Mouse (Mus musculus): Measurements from ENCODE around the gene D1Pas1.

The D1Pas1 gene

DNA sequence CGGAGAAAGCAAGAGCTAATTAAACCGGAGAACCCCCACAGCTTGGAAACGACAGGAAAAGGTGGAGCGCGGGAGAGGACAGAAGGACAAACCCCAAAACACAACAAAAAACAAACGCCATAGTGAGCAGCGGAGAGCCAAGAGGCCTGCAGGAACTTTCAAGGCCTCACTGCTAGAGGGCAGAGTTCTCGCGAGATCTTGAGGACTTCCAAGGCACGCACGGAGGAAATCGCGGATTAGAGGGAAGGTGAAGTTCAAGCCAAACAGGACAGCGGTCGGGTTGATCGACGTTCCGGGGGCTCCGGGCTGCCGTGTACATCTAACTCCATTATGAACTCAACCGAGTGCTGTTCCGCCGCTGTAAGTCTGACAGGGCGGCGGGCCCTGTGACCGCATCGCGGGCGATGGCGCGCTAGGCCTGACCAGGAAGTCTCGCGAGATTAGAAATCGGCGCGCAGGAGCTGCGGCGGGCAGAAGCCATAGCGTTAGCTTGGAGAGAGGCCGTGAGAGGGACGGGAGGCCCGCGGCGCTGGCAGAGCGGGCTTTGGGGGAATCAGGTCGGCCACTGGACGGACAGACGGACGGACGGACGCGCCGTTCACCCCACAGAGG lies at the start of gene D1Pas1:
D1Pas1 (plus strand) TSS at position 216 of the 612 bp plus-strand sequence.
- DNase-seq (ENCODE audit: low read depth, low spot score) = no peak

DNA sequence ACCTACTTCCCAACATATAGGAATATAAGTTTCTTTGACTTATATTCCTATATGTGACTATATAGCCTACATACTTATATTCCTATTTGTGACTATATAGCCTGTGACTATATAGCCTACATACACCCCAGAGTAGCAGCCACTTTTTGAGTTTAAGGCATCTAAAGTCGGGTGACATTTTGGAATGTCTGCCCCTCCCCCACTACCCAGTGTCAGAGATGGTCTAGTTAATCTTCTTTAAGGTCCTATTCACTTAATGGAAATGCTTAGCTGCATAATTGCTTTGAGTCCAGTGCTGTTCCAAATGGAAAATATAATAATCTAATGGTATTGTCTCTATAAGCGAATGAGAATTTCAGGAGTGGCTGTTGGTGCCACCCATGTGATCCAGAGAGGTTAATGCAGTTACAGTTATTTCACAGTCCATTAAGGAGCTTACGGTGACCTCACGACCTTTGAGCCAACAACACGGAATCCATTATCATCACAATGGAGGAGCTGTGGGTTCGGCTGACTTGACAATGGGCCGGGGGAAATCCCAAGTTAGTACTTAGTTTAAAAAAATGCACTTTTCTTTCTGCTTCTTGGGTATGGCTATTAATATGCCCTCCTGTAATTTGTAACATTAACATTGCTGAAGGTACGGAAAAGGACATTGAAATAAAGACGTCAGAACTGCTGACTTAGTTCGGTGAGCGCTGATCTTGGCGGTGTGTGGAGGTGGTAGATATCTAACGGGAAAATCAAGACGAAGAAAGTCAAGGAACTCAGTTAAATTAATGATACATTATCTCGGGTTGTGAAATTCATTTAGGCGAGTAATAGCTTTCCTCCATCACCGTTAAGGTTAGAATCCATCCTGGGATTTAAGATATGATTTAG lies 44.5 kb upstream of the D1Pas1 start:
- peak; percentile 79 for DNase-seq (ENCODE audit: low read depth, low spot score)

- no peak for DNase-seq (ENCODE audit: low read depth, low spot score)
Measured at GRCm38 (mm10) chr1:186924027-186924426, 43.2 kb upstream of the D1Pas1 start.

DNA sequence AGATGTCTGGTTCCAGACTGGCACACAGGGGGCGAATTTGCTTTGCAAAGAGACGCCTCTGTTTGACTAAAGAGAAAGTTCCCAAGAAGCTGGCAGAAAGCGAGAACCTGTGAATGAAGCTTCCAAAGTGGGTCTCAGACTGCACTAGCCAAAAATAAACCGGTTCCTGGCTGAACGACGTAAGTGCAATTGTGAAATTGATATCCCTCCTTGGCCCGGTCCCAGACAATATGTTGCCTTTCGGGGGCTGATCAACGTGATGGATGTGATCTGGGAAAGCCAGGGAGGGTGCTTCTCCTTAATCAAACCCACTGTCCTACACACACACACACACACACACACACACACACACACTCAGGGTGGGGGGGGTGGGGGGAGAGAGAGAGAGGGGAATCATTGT lies 41.8 kb upstream of the D1Pas1 start:
- peak; percentile 41 for DNase-seq (ENCODE audit: low read depth, low spot score)

- DNase-seq (ENCODE audit: low read depth, low spot score) = no peak
Measured at GRCm38 (mm10) chr1:186926316-186926949, 40.8 kb upstream of the D1Pas1 start.

- DNase-seq (ENCODE audit: low read depth, low spot score) = no peak
Measured at GRCm38 (mm10) chr1:186926950-186927316, 40.3 kb upstream of the D1Pas1 start.

GRCm38 (mm10) chr1:186927494-186927893 lies 39.7 kb upstream of the D1Pas1 start:
- no peak for DNase-seq (ENCODE audit: low read depth, low spot score)

DNA sequence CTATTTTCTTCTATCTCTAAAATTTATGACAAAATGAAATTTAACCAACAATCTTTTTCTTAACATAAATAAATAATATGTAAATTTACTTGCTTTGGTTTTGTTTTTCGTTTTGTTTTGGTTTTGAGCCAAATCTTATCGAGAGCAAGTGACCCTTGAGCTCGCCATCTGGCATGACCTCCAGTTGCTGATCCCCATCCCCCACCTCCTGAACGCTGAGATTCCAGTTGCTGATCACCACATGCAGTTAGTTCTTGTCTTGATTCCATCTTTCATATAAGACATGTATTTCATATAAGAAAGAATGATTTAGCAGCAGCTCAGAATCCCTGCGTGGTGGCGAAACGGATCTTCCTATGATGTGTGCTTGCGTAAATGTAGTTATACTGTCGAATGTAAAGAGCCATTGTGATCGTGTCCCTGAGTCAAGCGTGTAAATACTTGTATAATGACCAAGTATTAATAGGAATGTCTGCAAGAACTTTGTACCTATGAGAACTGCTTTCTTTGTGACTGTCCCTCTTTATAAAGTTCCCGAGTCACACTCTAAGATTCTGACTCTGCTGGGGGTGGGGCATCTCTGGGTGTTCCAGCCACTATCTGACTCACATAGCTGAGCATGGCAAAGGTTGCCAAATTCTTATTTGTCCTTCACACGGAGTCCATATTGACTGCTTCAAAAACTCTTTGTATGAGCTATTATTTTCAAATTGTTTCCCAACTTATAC lies 36.9 kb upstream of the D1Pas1 start:
- DNase-seq (ENCODE audit: low read depth, low spot score) = no peak

GRCm38 (mm10) chr1:186930888-186931233 lies 36.4 kb upstream of the D1Pas1 start:
- DNase-seq (ENCODE audit: low read depth, low spot score) = no peak

DNA sequence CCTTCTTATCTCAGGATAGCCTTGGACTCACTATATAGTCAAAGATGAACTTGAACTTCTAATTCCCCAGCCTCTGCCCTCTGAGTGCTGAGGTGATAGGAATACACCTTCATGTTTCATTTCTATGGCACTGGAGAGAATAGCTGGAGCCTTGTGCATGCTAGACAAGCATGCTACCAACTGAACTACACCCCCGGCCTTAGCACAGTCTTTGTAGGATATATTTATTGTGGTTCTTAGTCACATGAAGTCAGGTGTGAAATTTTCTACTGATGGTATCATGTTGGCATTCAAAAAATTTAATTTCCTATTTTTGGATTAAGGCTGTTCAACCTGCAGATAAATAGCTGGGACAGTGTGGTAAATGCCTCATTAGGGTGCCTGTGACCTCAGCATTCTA lies 33.0 kb upstream of the D1Pas1 start:
- no peak for DNase-seq (ENCODE audit: low read depth, low spot score)

DNA sequence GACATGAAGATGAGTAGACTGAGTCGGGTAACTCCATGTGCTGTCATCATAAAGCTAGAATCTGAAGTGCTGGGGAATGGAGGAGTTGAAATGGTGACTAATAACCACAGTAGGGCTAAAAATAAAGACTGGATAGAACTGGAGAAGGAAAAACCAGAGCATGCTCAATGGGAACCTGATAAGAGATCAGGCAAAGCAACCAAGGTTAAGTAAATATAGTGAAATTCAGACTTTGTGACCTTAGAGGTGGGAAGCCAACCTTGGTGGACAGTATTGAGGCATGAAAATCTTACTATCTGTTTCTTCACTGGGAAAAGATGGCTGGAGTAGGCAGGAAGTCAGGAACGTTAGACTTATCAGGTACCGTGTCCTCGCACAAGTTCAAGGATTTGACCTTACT lies 14.8 kb upstream of the D1Pas1 start:
- DNase-seq (ENCODE audit: low read depth, low spot score) = no peak

DNA sequence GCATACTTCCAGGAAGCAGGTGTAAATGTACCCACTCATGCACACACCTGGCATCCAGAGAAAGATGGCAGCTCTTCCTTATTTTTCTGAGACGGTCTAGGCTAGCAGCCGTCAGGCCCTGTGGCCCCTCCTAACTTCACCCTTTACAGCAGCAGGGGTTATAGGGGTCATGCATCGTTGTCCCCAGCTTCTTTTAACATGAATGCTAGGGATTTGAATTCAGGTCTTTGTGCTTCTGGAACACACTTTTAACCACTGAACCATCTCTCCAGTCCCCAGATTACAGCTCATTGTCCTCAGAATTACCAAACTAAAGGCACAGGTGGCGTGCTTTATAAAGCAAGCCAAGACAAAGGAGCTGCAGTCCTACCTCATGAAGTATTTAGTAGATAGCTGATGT lies 12.6 kb upstream of the D1Pas1 start:
- no peak for DNase-seq (ENCODE audit: low read depth, low spot score)

DNA sequence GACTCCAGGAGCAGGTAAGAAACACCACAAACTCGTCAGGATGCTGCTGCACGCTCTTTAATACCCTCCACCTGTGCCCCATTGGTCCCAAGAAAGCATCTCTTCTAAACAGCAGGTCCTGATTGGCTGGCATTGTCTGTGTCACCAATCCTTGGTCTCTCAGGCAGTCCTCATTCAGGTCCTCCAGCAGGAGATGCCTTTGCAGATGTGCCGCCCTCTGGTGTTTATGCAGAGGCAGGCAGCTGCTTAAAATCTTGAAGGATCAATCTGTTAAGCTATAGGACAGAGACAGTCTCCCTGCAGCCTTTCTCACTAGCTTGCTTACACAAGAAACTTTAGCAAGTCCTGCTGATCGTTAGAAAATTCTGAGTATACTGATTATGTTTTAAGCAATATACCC lies 7.8 kb upstream of the D1Pas1 start:
- DNase-seq (ENCODE audit: low read depth, low spot score) = peak; percentile 18

GRCm38 (mm10) chr1:186964143-186964875 lies 2.9 kb upstream of the D1Pas1 start:
- no peak for DNase-seq (ENCODE audit: low read depth, low spot score)

- no peak for DNase-seq (ENCODE audit: low read depth, low spot score)
Measured at GRCm38 (mm10) chr1:186967926-186968325, 710 bp downstream of the D1Pas1 start.

GRCm38 (mm10) chr1:186976937-186977540 lies 9.8 kb downstream of the D1Pas1 start:
- DNase-seq (ENCODE audit: low read depth, low spot score) = no peak

- no peak for DNase-seq (ENCODE audit: low read depth, low spot score)
Measured at GRCm38 (mm10) chr1:186977801-186978200, 10.6 kb downstream of the D1Pas1 start.

DNA sequence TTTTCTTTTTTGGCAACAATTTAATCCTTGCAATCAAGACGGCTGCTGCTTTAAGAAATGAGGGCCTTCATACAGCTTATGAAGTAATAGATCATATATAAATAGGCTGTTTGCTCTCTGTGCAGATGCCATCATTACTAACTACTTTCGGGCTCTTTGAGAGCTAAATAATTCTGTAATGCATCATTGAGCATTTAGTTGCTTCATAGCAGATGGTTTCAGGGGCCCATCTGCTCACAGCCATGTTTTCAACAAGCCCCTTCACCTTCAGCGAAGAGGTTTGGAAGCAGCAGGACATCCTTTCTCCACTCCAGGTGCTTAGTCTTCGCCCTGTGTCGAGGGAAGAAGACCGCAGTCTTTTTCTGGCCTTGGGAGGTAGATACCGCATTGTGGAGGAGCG lies 12.2 kb downstream of the D1Pas1 start:
- DNase-seq (ENCODE audit: low read depth, low spot score) = no peak

- no peak for DNase-seq (ENCODE audit: low read depth, low spot score)
Measured at GRCm38 (mm10) chr1:186980503-186980902, 13.3 kb downstream of the D1Pas1 start.

- DNase-seq (ENCODE audit: low read depth, low spot score) = no peak
Measured at GRCm38 (mm10) chr1:186985131-186985530, 17.9 kb downstream of the D1Pas1 start.

DNA sequence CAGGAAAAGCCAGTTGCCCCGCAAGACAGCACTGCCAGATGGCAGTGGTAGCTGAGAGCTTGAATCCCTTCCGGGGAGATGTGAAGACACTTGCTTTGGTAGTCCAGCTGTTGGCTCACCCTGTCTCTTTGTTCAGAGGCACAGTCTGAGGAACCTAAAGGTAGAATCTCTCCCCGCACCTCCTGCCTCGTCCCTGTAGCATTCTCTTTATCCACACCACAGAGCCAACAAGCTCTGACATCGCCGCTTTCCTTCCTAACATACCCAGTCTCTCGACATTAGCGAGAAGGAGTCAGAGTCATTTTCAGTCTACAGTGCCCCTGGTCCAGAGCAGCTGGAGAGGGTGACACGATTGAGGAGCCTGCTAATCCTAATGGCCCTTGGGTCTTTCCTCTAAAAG lies 18.9 kb downstream of the D1Pas1 start:
- no peak for DNase-seq (ENCODE audit: low read depth, low spot score)
